Mouse (Mus musculus) cerebellum, adult (tissue): ENCODE measurements around the gene Ear1.
"Not testable (repeated sequence)": the region's sequence is repeated elsewhere in the genome, so short reads cannot be mapped to it uniquely, and the experiment has no call there.

Experiments used
- ATAC-seq: cut with Nextera tagmentation; 2 replicates; pipeline ENCODE4 v1.9.2; 2017; ENCODE audit warnings: mild to moderate bottlenecking, moderate library complexity, mixed read lengths; ENCODE audit not compliant: insufficient number of reproducible peaks, low FRiP score, low TSS enrichment

Ear1 gene

DNA sequence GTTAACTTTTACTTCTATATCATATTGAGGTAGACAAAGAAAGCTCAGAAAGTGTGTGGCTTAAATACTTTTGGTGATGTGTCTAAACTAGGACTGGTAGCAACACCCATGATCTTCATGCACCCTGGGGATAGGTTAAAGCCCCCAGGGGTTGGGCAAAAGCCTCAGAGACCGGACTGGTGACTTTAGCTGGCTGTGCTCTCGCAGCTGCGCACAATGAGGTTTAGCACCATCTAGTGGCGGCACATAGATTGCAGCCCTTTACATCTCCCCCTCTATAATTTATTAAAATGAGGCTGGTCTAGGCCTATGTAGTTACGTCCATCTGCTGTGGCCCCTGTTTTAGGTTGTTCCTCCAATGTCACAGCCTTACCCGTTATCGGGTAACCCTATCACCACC is 70.9 kb downstream of the Ear1 start:
- not testable (repeated sequence) for ATAC-seq

DNA sequence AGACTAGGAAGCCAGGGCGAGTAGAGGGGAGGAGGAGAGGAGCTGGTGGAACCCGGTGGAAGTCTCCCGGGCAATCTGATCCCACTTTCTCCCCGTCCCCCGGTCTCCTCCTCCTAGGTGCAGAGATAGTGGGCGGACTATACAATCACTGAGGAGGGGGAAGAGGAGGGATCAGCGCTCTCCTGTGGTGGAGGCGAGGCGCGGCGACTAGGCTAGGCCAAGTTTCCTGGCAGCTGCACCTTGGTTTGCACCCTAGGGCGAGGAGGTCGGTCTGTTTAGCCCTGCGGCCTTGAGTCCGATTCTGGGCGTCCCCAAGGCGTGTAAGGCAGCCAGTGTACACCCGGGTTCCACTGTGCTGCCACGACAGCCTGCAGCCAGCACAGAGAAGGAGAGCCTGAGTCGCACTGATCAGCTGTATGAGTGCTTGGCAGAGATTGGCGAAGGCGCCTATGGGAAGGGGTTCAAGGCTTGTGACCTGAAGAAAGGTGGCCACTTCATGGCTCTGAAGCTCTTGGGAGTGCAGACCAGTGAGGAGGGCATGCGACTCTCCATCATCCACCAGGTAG is 78.3 kb downstream of the Ear1 start:
- ATAC-seq: not testable (repeated sequence)

DNA sequence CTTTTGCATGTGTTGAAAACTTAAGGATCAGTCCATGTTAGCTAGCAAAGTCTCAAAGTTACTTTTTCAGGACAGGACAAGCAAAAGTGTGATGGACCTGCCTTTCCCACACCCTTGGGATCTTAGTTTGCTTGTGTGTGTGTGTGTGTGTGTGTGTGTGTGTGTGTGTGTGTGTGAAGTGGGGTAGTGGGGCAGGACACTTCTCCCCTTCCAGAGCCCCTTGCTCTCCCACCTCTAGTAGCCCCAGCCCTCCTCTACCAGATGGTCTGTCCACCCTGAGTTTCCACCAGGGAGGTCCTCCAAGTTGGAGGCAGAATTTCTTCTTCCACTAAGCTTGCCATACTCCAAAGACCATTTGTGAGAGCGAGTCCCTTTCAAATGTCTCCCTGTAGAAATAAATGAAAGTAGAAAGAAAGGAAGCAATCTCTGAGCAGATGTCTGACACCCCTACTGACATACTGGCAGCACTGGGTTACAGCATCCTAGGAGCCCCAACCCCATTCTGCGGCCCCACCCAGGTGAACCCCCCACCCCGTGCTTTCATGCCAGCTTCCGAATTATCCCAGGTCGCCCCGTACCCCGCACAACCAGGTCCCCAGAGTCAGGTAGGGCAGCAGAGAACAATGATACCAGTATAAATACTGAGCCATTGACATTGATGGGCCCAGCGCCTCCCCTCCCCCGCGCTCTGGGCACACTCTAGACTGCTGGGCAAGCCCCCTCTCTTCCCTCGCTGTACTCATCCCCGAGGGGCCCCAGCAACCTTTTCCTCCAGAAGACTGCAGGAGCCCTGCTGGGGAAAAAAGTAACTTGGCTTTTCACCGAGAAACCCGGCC is 79.0 kb downstream of the Ear1 start:
- ATAC-seq: no peak; the same call in 1 of the 2 replicates

DNA sequence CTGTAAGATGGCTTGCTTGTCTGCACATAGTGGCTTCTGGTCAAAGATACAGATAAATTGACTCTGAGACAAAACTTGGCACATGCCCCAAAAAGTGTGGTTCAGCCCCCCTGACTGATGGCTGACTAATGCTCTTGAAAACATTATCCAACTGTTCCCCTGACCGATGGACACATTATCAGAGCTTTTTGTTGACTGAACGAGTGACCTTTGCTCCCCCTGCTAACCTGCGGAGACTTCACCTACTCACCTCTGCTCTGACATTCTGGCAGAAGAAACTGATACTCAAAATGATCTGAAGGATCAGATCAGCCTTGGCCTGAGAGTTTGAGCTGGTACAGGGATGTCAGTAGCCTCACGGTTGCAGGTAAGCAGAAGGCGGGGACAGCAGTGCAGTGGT is 81.5 kb downstream of the Ear1 start:
- not testable (repeated sequence) for ATAC-seq

DNA sequence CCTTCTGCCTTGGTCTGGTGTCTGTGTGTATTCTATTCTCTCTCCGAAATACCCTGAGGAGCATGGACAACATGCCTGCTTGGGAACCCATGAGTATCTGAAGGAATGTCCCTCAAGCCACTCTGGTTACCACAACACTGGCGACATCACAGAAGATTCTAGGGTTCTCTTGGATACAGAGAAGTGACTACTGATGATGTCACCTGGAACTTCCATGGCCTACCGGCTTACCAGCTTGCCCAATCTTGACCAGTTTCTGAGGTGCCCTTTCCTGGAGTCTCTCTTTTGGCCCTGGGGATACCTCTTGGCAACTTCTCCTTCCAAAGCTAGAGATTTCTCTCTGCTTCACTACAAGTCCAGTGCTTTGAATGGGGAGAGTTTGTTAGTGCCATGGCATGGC is 90.7 kb downstream of the Ear1 start, which contains the start of gene Gm8180:
Gene Gm8180 (minus strand): TSS at position 101 of the 400 bp plus-strand sequence.
- ATAC-seq: not testable (repeated sequence)
